In genomic region chr4:136025350-136025749, GRCm38 (mm10) we compare ENCODE assay signal across 23 mouse cellular contexts. TPM values are rescaled to one million over a fixed set of nuclear protein-coding genes. Genes with fewer than 3 reads are reported as not detected.
DNase-seq lines count a peak whose midpoint lies in the region; ATAC-seq and TF ChIP-seq lines count a peak whose summit lies in the region.
"Had no signal": no experiment of that assay in that cellular context is flagged by ENCODE, and none has a peak within 500 bp of the region (broad histone marks: within the 10 kb centered on the region; RNA-seq: fewer than 3 reads in every experiment).

No protein-coding gene starts in this region.

- TF ChIP-seq POLR2A in MEL (IDR thresholded peaks at IDR 0.05; ENCODE audit: control insufficient read depth in 1 of 2, insufficient read depth in 1 of 2, low read depth in 1 of 2, low read length in 2 of 2, poor library complexity in 1 of 2): no peak

- no peaks in the 10 kb centered on the region for H3K27me3 ChIP-seq in liver, postnatal 0 days (ENCODE audit: insufficient read depth, low read length)
- no peaks in the 10 kb centered on the region for H3K27me3 ChIP-seq in MEL (ENCODE audit: control insufficient read depth in 1 of 2, insufficient read depth in 2 of 2, low read length in 2 of 2)
- H3K27me3 ChIP-seq: CH12.LX; embryonic facial prominence, embryonic 12.5 days; forebrain, embryonic 13.5 days; forebrain, embryonic 15.5 days had no signal

- TF ChIP-seq CTCF in liver, postnatal 0 days (IDR thresholded peaks at IDR 0.05; ENCODE audit: low read depth): 0 out of 2 replicates have a peak, but pooled peaks have one; percentile 16
- peak in 2 of 3 experiments; percentile 20 to 24; a peak in 3 of 6 replicates for TF ChIP-seq CTCF in MEL (IDR thresholded peaks at IDR 0.05 in 2 of 3, conservative IDR thresholded peaks at IDR 0.05 in 1 of 3; ENCODE audit: control insufficient read depth in 1 of 3, insufficient read depth in 1 of 3, low read depth in 2 of 3, low read length in 3 of 3, poor library complexity in 1 of 3, severe bottlenecking in 1 of 3)

- DNase-seq in liver, postnatal 0 days: no peak
- DNase-seq in liver (no peak), A20 (ENCODE audit: low read depth, low spot score) (peak; percentile 25), MEL (ENCODE audit: low read depth, low spot score) (peak; percentile 51)
- no peak for DNase-seq in layer of hippocampus, adult 8-10 months (ENCODE audit: low spot score in 2 of 2)
- DNase-seq: adrenal gland, adult 2 months; adrenal gland, postnatal 10 days; adrenal gland, postnatal 25 days; B cell, adult 2 months; cerebellum, adult 11 months; cerebellum, adult 18-20 months; cerebellum, adult 8-10 months; cerebellum, adult 9-11 months; cerebellum, postnatal 14 days; cerebellum, postnatal 36 days; forebrain, postnatal 0 days had no signal

- 83% methylated on average over 1 of the region's 1 CpGs for whole genome bisulfite sequencing in liver, postnatal 0 days (ENCODE audit: insufficient replicate concordance)

- peaks cover 32% of the 10 kb centered on the region for H3K4me1 ChIP-seq in liver, postnatal 0 days (ENCODE audit: insufficient read depth)
- H3K4me1 ChIP-seq in MEL (ENCODE audit: control insufficient read depth in 1 of 2, insufficient read depth in 2 of 2, low read length in 2 of 2): peaks cover 10 to 15% of the 10 kb centered on the region in 2 experiments

- no peak overlapping the region for H3K4me3 ChIP-seq in liver, postnatal 0 days (ENCODE audit: low read depth, low read length)
- no peak overlapping the region for H3K4me3 ChIP-seq in MEL (ENCODE audit: control insufficient read depth in 1 of 2, insufficient read depth in 1 of 2, low read depth in 2 of 2, low read length in 2 of 2)
- H3K4me3 ChIP-seq: embryonic facial prominence, embryonic 10.5 days; embryonic facial prominence, embryonic 12.5 days; forebrain, embryonic 13.5 days; forebrain, embryonic 15.5 days had no signal

- no peak overlapping the region for H3K27ac ChIP-seq in liver, postnatal 0 days (ENCODE audit: low read depth)
- H3K27ac ChIP-seq in MEL (ENCODE audit: control insufficient read depth, low read depth, low read length): no peak overlapping the region
- H3K27ac ChIP-seq: embryonic facial prominence, embryonic 10.5 days; embryonic facial prominence, embryonic 12.5 days; forebrain, embryonic 13.5 days; forebrain, embryonic 15.5 days had no signal

- no peak for ATAC-seq in liver, postnatal 0 days
- ATAC-seq: CD4-positive, CD25-positive, alpha-beta regulatory T cell, adult 4 months; forebrain, embryonic 13.5 days; forebrain, embryonic 15.5 days; forebrain, postnatal 0 days had no signal

- no peak overlapping the region for H3K9ac ChIP-seq in liver, postnatal 0 days (replicated peaks)
- no peak overlapping the region for H3K9ac ChIP-seq in MEL (ENCODE audit: control insufficient read depth, low read depth, low read length, poor library complexity, severe bottlenecking)
- H3K9ac ChIP-seq: embryonic facial prominence, embryonic 12.5 days; forebrain, embryonic 13.5 days; forebrain, embryonic 15.5 days; forebrain, postnatal 0 days had no signal

- TF ChIP-seq RAD21 in MEL (IDR thresholded peaks at IDR 0.05; ENCODE audit: low read depth, low read length): no peak; the same call in 1 of the 2 replicates

- TF ChIP-seq EP300 in liver, postnatal 0 days (IDR thresholded peaks at IDR 0.05; ENCODE audit: low read depth): no peak
- TF ChIP-seq EP300 in MEL (IDR thresholded peaks at IDR 0.05; ENCODE audit: low read depth in 1 of 2, low read length in 2 of 2): no peak

- H3K79me2 ChIP-seq in MEL (ENCODE audit: control insufficient read depth, insufficient read depth, low read length, poor library complexity): peaks cover 11% of the 10 kb centered on the region

- no peaks in the 10 kb centered on the region for H3K9me3 ChIP-seq in liver, postnatal 0 days (ENCODE audit: low read length)
- no peaks in the 10 kb centered on the region for H3K9me3 ChIP-seq in MEL (replicated peaks; ENCODE audit: insufficient read depth, low read length)
- H3K9me3 ChIP-seq: embryonic facial prominence, embryonic 10.5 days; embryonic facial prominence, embryonic 12.5 days; forebrain, embryonic 13.5 days; forebrain, embryonic 15.5 days; G1E had no signal

- no peaks in the 10 kb centered on the region for H3K36me3 ChIP-seq in liver, postnatal 0 days (replicated peaks; ENCODE audit: insufficient read depth, low read length)
- peaks cover 0 to 10% of the 10 kb centered on the region in 2 experiments; a peak in 2 of 4 replicates for H3K36me3 ChIP-seq in MEL (ENCODE audit: control insufficient read depth in 1 of 2, insufficient read depth in 2 of 2, low read length in 2 of 2)
- H3K36me3 ChIP-seq: embryonic facial prominence, embryonic 10.5 days; embryonic facial prominence, embryonic 12.5 days; forebrain, embryonic 15.5 days; G1E had no signal

- H3K4me2 ChIP-seq in liver, postnatal 0 days (ENCODE audit: low read depth, low read length): no peak overlapping the region
- H3K4me2 ChIP-seq: embryonic facial prominence, embryonic 12.5 days; forebrain, embryonic 13.5 days; forebrain, embryonic 15.5 days had no signal

TF ChIP-seq in MEL, 35 proteins besides CTCF, POLR2A, EP300 and RAD21:
- TF ChIP-seq USF2 (IDR thresholded peaks at IDR 0.05; ENCODE audit: borderline replicate concordance in 1 of 2, insufficient read depth in 1 of 2, low read depth in 1 of 2, low read length in 2 of 2) (no peak), ZC3H11A (IDR thresholded peaks at IDR 0.05; ENCODE audit: low read depth, low read length) (no peak), SMC3 (IDR thresholded peaks at IDR 0.05; ENCODE audit: low read depth, low read length) (0 out of 2 replicates have a peak, but pooled peaks have one; percentile 11)

RNA-seq across cellular contexts. Expression of gene Eloa, which starts 3.8 kb away (rescaled TPM):
- polyA plus RNA-seq in liver, postnatal 0 days (2015; fragmentation: Nextera tagmentation; extraction: Ambion mirVana): 15.9 and 16.7 TPM in 2 replicates
- total RNA-seq in MEL (2012; rRNA removed): 30.9 and 34.1 TPM in 2 replicates
- polyA plus RNA-seq in MEL (2012; ENCODE audit: insufficient read depth in 1 of 2, insufficient read length in 2 of 2, low read depth in 1 of 2, low replicate concordance in 2 of 2, missing spikeins in 1 of 2): 10 to 100 TPM; 30.8 to 41.4 TPM
- total RNA-seq in layer of hippocampus, adult 8-10 months (2022): 10 to 100 TPM; 26.3 to 30.5 (median 28.8) TPM

RNA-seq across cellular contexts. Expression of gene Rpl11, which starts 27.9 kb away (rescaled TPM):
- 251 and 260 TPM in 2 replicates for polyA plus RNA-seq in liver, postnatal 0 days (2015; fragmentation: Nextera tagmentation; extraction: Ambion mirVana)
- 2,589 and 2,603 TPM in 2 replicates for total RNA-seq in MEL (2012; rRNA removed)
- polyA plus RNA-seq in MEL (2012; ENCODE audit: insufficient read depth in 1 of 2, insufficient read length in 2 of 2, low read depth in 1 of 2, low replicate concordance in 2 of 2, missing spikeins in 1 of 2): 1,000 to 10,000 TPM in 1 of 2 experiments, not detected in 1; 2,003 TPM
- total RNA-seq in layer of hippocampus, adult 8-10 months (2022): 100 to 1,000 TPM; 193 to 354 (median 274) TPM

RNA-seq across cellular contexts. Expression of gene Pithd1, which starts 38.3 kb away (rescaled TPM):
- polyA plus RNA-seq in liver, postnatal 0 days (2015; fragmentation: Nextera tagmentation; extraction: Ambion mirVana): 42.9 and 45.2 TPM in 2 replicates
- 75.5 and 77.7 TPM in 2 replicates for total RNA-seq in MEL (2012; rRNA removed)
- 10 to 100 TPM in 1 of 2 experiments, not detected in 1; 62.8 TPM for polyA plus RNA-seq in MEL (2012; ENCODE audit: insufficient read depth in 1 of 2, insufficient read length in 2 of 2, low read depth in 1 of 2, low replicate concordance in 2 of 2, missing spikeins in 1 of 2)
- total RNA-seq in layer of hippocampus, adult 8-10 months (2022): 10 to 100 TPM; 79.8 to 89.2 (median 83.7) TPM

RNA-seq across cellular contexts. Expression of gene Lypla2, which starts 52.9 kb away (rescaled TPM):
- polyA plus RNA-seq in liver, postnatal 0 days (2015; fragmentation: Nextera tagmentation; extraction: Ambion mirVana): 54.2 and 55.5 TPM in 2 replicates
- total RNA-seq in MEL (2012; rRNA removed): 53.8 and 65.1 TPM in 2 replicates
- 10 to 100 TPM in 1 of 2 experiments, not detected in 1; 95.6 TPM for polyA plus RNA-seq in MEL (2012; ENCODE audit: insufficient read depth in 1 of 2, insufficient read length in 2 of 2, low read depth in 1 of 2, low replicate concordance in 2 of 2, missing spikeins in 1 of 2)
- total RNA-seq in layer of hippocampus, adult 8-10 months (2022): 100 to 1,000 TPM in 2 of 4 experiments, 10 to 100 TPM in 2; 94.3 to 103 (median 98.5) TPM

Comparison
In these comparisons a context has a peak if more than half of its experiments do, and no peak if none do; other contexts are left out.
1. DNase-seq: peak in A20 (single experiment) and MEL (single experiment); none in liver, postnatal 0 days (single experiment), liver (single experiment) and layer of hippocampus, adult 8-10 months (0 of 2).